8 mouse cellular contexts compared by ENCODE assay signal in genomic region chr1:134290909-134291308, GRCm38 (mm10). TPM values are rescaled to one million over a fixed set of nuclear protein-coding genes. Genes with fewer than 3 reads are reported as not detected.
DNase-seq lines count a peak whose midpoint lies in the region; ATAC-seq and TF ChIP-seq lines count a peak whose summit lies in the region.

No protein-coding gene starts in this region.

- H3K9me3 ChIP-seq in kidney, embryonic 15.5 days (replicated peaks): 0 out of 2 replicates have a peak, but pooled peaks cover 3% of the 10 kb centered on the region
- 0 out of 2 replicates have a peak, but pooled peaks cover 4% of the 10 kb centered on the region for H3K9me3 ChIP-seq in embryonic facial prominence, embryonic 14.5 days (ENCODE audit: control insufficient read depth, low read length)

- H3K4me3 ChIP-seq in kidney, adult 2 months (ENCODE audit: insufficient read depth, low read depth, low read length): no peak overlapping the region
- no peak overlapping the region for H3K4me3 ChIP-seq in kidney, embryonic 15.5 days (replicated peaks)
- H3K4me3 ChIP-seq in embryonic facial prominence, embryonic 14.5 days (ENCODE audit: low read depth, low read length): 0 out of 2 replicates have a peak overlapping the region, but pooled peaks have one; percentile 16

- no peaks in the 10 kb centered on the region; the same call in 1 of the 2 replicates for H3K4me1 ChIP-seq in kidney, adult 2 months (ENCODE audit: control insufficient read depth, insufficient read depth, low read length)
- peaks cover 23% of the 10 kb centered on the region for H3K4me1 ChIP-seq in kidney, embryonic 15.5 days
- H3K4me1 ChIP-seq in embryonic facial prominence, embryonic 14.5 days (ENCODE audit: control insufficient read depth, insufficient read depth, low read length): peaks cover 13% of the 10 kb centered on the region; the same call in 1 of the 2 replicates

- H3K27me3 ChIP-seq in kidney, adult 2 months (replicated peaks; ENCODE audit: control insufficient read depth, insufficient read depth, low read length): no peaks in the 10 kb centered on the region
- H3K27me3 ChIP-seq in kidney, embryonic 15.5 days: no peaks in the 10 kb centered on the region
- no peaks in the 10 kb centered on the region for H3K27me3 ChIP-seq in embryonic facial prominence, embryonic 14.5 days (replicated peaks; ENCODE audit: control insufficient read depth, insufficient read depth, low read length)

- WGBS in kidney, adult 2 months: 75% methylated on average over 5 of the region's 5 CpGs
- 64% methylated on average over 5 of the region's 5 CpGs for WGBS in kidney, embryonic 15.5 days
- 63% methylated on average over 5 of the region's 5 CpGs for WGBS in embryonic facial prominence, embryonic 14.5 days

- H3K4me2 ChIP-seq in kidney, embryonic 15.5 days: no peak overlapping the region
- H3K4me2 ChIP-seq in embryonic facial prominence, embryonic 14.5 days (ENCODE audit: low read depth, low read length): no peak overlapping the region

- no peak for ATAC-seq in kidney, embryonic 15.5 days (replicated peaks; ENCODE audit: low FRiP score)
- ATAC-seq in embryonic facial prominence, embryonic 14.5 days (ENCODE audit: low read depth): no peak

- peak; percentile 40 for DNase-seq in kidney, adult 2 months
- DNase-seq in R1 (ENCODE audit: low read depth, low spot score): peak; percentile 77
- no peak for DNase-seq in embryonic facial prominence, embryonic 14.5 days (ENCODE audit: low spot score)
- DNase-seq in lung, postnatal 10 days: peak; percentile 42
- DNase-seq in ovary, postnatal 14 days (ENCODE audit: low spot score): no peak
- DNase-seq in layer of hippocampus, adult 9-11 months: no peak
- DNase-seq in right cerebral cortex, postnatal 14 days: no peak

- no peak overlapping the region for H3K27ac ChIP-seq in kidney, adult 2 months (ENCODE audit: insufficient read depth, low read depth, low read length)
- no peak overlapping the region for H3K27ac ChIP-seq in kidney, embryonic 15.5 days
- H3K27ac ChIP-seq in embryonic facial prominence, embryonic 14.5 days (replicated peaks; ENCODE audit: low read depth, low read length): no peak overlapping the region

- H3K36me3 ChIP-seq in kidney, adult 2 months (ENCODE audit: control insufficient read depth, insufficient read depth, low read length): no peaks in the 10 kb centered on the region
- H3K36me3 ChIP-seq in kidney, embryonic 15.5 days: no peaks in the 10 kb centered on the region
- H3K36me3 ChIP-seq in embryonic facial prominence, embryonic 14.5 days (ENCODE audit: control insufficient read depth, insufficient read depth, low read length): no peaks in the 10 kb centered on the region

- H3K9ac ChIP-seq in kidney, embryonic 15.5 days: no peak overlapping the region
- H3K9ac ChIP-seq in embryonic facial prominence, embryonic 14.5 days (ENCODE audit: low read depth, low read length): no peak overlapping the region

- no peak for TF ChIP-seq POLR2A in kidney, adult 2 months (IDR thresholded peaks at IDR 0.05; ENCODE audit: low read depth, low read length)

- TF ChIP-seq CTCF in kidney, adult 2 months (conservative IDR thresholded peaks at IDR 0.05; ENCODE audit: insufficient read depth, insufficient read length, low read depth, low read length): peak; percentile 63

RNA-seq across cellular contexts. Expression of gene Myog, which starts 1.1 kb away (rescaled TPM):
- 0.09 TPM in 1 of 2 replicates, not detected in the other for polyA plus RNA-seq in kidney, adult 2 months (2012; rRNA removed)
- 13.1 and 19.9 TPM in 2 replicates for polyA plus RNA-seq in kidney, embryonic 15.5 days (2015; fragmentation: Nextera tagmentation; extraction: Ambion mirVana)
- polyA plus RNA-seq in embryonic facial prominence, embryonic 14.5 days (2014; fragmentation: Nextera tagmentation; extraction: Ambion mirVana): 219 and 223 TPM in 2 replicates

RNA-seq across cellular contexts. Expression of gene Ppfia4, which starts 41.8 kb away (rescaled TPM):
- 3.6 and 4.2 TPM in 2 replicates for polyA plus RNA-seq in kidney, adult 2 months (2012; rRNA removed)
- 2.9 and 3.0 TPM in 2 replicates for polyA plus RNA-seq in kidney, embryonic 15.5 days (2015; fragmentation: Nextera tagmentation; extraction: Ambion mirVana)
- polyA plus RNA-seq in embryonic facial prominence, embryonic 14.5 days (2014; fragmentation: Nextera tagmentation; extraction: Ambion mirVana): 12.8 and 14.1 TPM in 2 replicates

RNA-seq across cellular contexts. Expression of gene Adora1, which starts 55.7 kb away (rescaled TPM):
- polyA plus RNA-seq in kidney, adult 2 months (2012; rRNA removed): 13.5 and 16.6 TPM in 2 replicates
- 7.7 and 8.2 TPM in 2 replicates for polyA plus RNA-seq in kidney, embryonic 15.5 days (2015; fragmentation: Nextera tagmentation; extraction: Ambion mirVana)
- 1.5 and 1.8 TPM in 2 replicates for polyA plus RNA-seq in embryonic facial prominence, embryonic 14.5 days (2014; fragmentation: Nextera tagmentation; extraction: Ambion mirVana)

Comparison
In these comparisons a context has a peak if more than half of its experiments do, and no peak if none do; other contexts are left out.
1. DNase-seq: peak in kidney, adult 2 months (single experiment), R1 (single experiment) and lung, postnatal 10 days (single experiment); none in embryonic facial prominence, embryonic 14.5 days (single experiment), ovary, postnatal 14 days (single experiment), layer of hippocampus, adult 9-11 months (single experiment) and right cerebral cortex, postnatal 14 days (single experiment).
2. RNA of gene Myog, which starts 1.1 kb away (polyA plus RNA-seq): 219 to 223 TPM in embryonic facial prominence, embryonic 14.5 days; 13.1 to 19.9 TPM in kidney, embryonic 15.5 days and 0.09 TPM in kidney, adult 2 months; every median in the first group is over 10 times any median in the second.